Mouse (Mus musculus) gastrocnemius, adult 2 months (tissue): ENCODE results near the gene Rfx4. TPM values are rescaled to one million over a fixed set of nuclear protein-coding genes. Genes with fewer than 3 reads are reported as not detected.

Source experiments
- DNase-seq: peaks from one replicate; pipeline ENCODE4 v3.0.0; 2022
- H3K27ac ChIP-seq: fragments of 200-600 bp; 2 replicates; pipeline ENCODE4 v1.8.1; 2022; ENCODE audit warnings: mild to moderate bottlenecking
- H3K4me3 ChIP-seq: fragments of 200-600 bp; 2 replicates; pipeline ENCODE4 v1.8.1; 2022; ENCODE audit warnings: mild to moderate bottlenecking, moderate library complexity
- CTCF ChIP-seq: fragments of 200-600 bp; IDR thresholded peaks from 2 replicates; pipeline ENCODE4 v1.8.1; 2022; ENCODE audit warnings: antibody characterized with exemption, mild to moderate bottlenecking, moderate library complexity
- intact Hi-C: fragments of 180-260 bp; cut with DNase I; formaldehyde crosslinking; loops from one replicate; pipeline ENCODE4 v1.15.1; 2025
- total RNA-seq, 2 experiments: library from RNA; stranded (reverse); gene quantifications; 2 replicates each; pipeline ENCODE4 v1.2.3; 2021

The Rfx4 gene
- total RNA-seq, 2 experiments from 2014 or later: not detected

- Histone ChIP-seq H3K27ac (no peak overlapping the region), H3K4me3 (no peak overlapping the region)
- intact Hi-C loops: loop anchor here (5.0 kb wide), 1 partner anchor 43 kb away; no protein-coding TSS in a partner anchor
- no peak for DNase-seq
- TF ChIP-seq CTCF: no peak
Observed at GRCm38 (mm10) chr10:84859556-84860380, 103.9 kb downstream of the Rfx4 start.

GRCm38 (mm10) chr10:84863488-84863887, 107.6 kb downstream of the Rfx4 start:
- no peak overlapping the region for H3K4me3 ChIP-seq
- no peak for DNase-seq
- intact Hi-C loops: no loop called here
- no peak for TF ChIP-seq CTCF
- H3K27ac ChIP-seq: no peak overlapping the region

- DNase-seq: no peak
- no peak for TF ChIP-seq CTCF
- intact Hi-C loops: no loop called here
Observed at GRCm38 (mm10) chr10:84867577-84867976, 111.7 kb downstream of the Rfx4 start.

GRCm38 (mm10) chr10:84871285-84871684, 115.4 kb downstream of the Rfx4 start:
- Histone ChIP-seq H3K27ac (no peak overlapping the region), H3K4me3 (no peak overlapping the region)
- no peak for TF ChIP-seq CTCF
- DNase-seq: no peak
- intact Hi-C loops: no loop called here

More at GRCm38 (mm10) chr10:84867577-84867976, 111.7 kb downstream of the Rfx4 start:
- H3K4me3 ChIP-seq: no peak overlapping the region
- no peak overlapping the region for H3K27ac ChIP-seq

- TF ChIP-seq CTCF: no peak
- intact Hi-C loops: no loop called here
- H3K4me3 ChIP-seq: no peak overlapping the region
- no peak for DNase-seq
- H3K27ac ChIP-seq: no peak overlapping the region
Observed at GRCm38 (mm10) chr10:84871921-84872320, 116.1 kb downstream of the Rfx4 start.

GRCm38 (mm10) chr10:84879823-84880571, 124.1 kb downstream of the Rfx4 start:
- intact Hi-C loops: no loop called here
- Histone ChIP-seq H3K4me3 (no peak overlapping the region), H3K27ac (no peak overlapping the region)
- DNase-seq: no peak
- TF ChIP-seq CTCF: no peak

GRCm38 (mm10) chr10:84882528-84882927, 126.7 kb downstream of the Rfx4 start:
- no peak for TF ChIP-seq CTCF
- Histone ChIP-seq H3K4me3 (no peak overlapping the region), H3K27ac (no peak overlapping the region)
- no peak for DNase-seq
- intact Hi-C loops: no loop called here

GRCm38 (mm10) chr10:84885341-84885884, 129.6 kb downstream of the Rfx4 start:
- intact Hi-C loops: no loop called here
- peak; percentile 52 for DNase-seq
- H3K4me3 ChIP-seq: no peak overlapping the region
- peak overlapping the region; percentile 88 for H3K27ac ChIP-seq
- no peak for TF ChIP-seq CTCF

GRCm38 (mm10) chr10:84886221-84886627, 130.4 kb downstream of the Rfx4 start:
- Histone ChIP-seq H3K27ac (peak overlapping the region; percentile 88), H3K4me3 (no peak overlapping the region)
- TF ChIP-seq CTCF: no peak
- no peak for DNase-seq
- intact Hi-C loops: no loop called here

GRCm38 (mm10) chr10:84886785-84887184, 130.9 kb downstream of the Rfx4 start:
- DNase-seq: no peak
- Histone ChIP-seq H3K4me3 (no peak overlapping the region), H3K27ac (peak overlapping the region; percentile 88; the same call in 1 of the 2 replicates)
- no peak for TF ChIP-seq CTCF
- intact Hi-C loops: no loop called here

GRCm38 (mm10) chr10:84889096-84889846, 133.4 kb downstream of the Rfx4 start:
- no peak for DNase-seq
- Histone ChIP-seq H3K27ac (no peak overlapping the region), H3K4me3 (no peak overlapping the region)
- no peak for TF ChIP-seq CTCF
- intact Hi-C loops: no loop called here

- Histone ChIP-seq H3K27ac (no peak overlapping the region), H3K4me3 (no peak overlapping the region)
- no peak for DNase-seq
- no peak for TF ChIP-seq CTCF
- intact Hi-C loops: no loop called here
Observed at GRCm38 (mm10) chr10:84895810-84896358, 140.0 kb downstream of the Rfx4 start.
